Mouse (Mus musculus) CH12.LX (cell line): ENCODE results near the gene Dcxr.

Experiments used
- CTCF ChIP-seq, 2 experiments: IDR thresholded peaks in 1 of 2; conservative IDR thresholded peaks in 1 of 2; 2 replicates each; pipeline ENCODE4 v1.5.1; 2011 to 2012; ENCODE audit warnings: low read depth in 2 of 2, low read length in 2 of 2, improper control_type of control experiment in 1 of 2, inconsistent platforms in 1 of 2, mild to moderate bottlenecking in 1 of 2, moderate library complexity in 1 of 2
- GABPA ChIP-seq: IDR thresholded peaks from 2 replicates; pipeline ENCODE4 v1.6.1; 2012; ENCODE audit warnings: low read depth, low read length, improper control_type of control experiment, inconsistent platforms; ENCODE audit not compliant: insufficient replicate concordance
- POLR2AphosphoS2 ChIP-seq: IDR thresholded peaks from 2 replicates; pipeline ENCODE4 v1.6.1; 2011; ENCODE audit warnings: low read depth, low read length, improper control_type of control experiment

DNA sequence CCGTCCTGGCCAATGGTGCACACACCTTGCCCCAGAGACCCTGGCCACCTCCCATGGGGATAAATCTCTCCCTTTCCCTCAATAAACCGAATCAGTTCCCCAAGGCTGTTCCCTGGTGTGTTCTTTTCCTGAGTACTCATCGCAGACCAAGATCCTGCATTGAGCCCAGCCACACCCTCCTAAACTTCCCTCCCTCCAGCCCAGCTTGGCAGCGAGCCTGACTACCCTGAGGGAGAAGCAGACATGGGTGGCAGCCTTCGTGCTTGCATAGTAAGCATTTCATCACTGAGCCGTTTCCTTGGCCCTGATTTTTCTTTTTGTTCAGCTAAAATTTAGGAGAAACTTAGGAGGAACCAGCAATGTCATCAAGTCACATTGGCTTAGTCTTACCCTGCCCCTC lies 6.4 kb upstream of the Dcxr start:
- TF ChIP-seq GABPA, result no peak
- no peak for TF ChIP-seq CTCF (conservative IDR thresholded peaks at IDR 0.05 in 1 of 2, IDR thresholded peaks at IDR 0.05 in 1 of 2; ENCODE audit: low read depth in 2 of 2, low read length in 2 of 2)
- no peak for TF ChIP-seq POLR2AphosphoS2
